Mouse (Mus musculus): ENCODE data around the gene Rps6kb2.

- TF ChIP-seq CTCF (IDR thresholded peaks at IDR 0.05; ENCODE audit: extremely low read depth, insufficient read depth, low read length) (no peak), POLR2A (IDR thresholded peaks at IDR 0.05; ENCODE audit: extremely low read depth, insufficient read depth, low read length) (no peak)
Measured at GRCm38 (mm10) chr19:4113806-4114230, 49.3 kb downstream of the Rps6kb2 start.
